In genomic region chr13:100402930-100403637, GRCm38 (mm10) we compare ENCODE assay signal across 9 mouse cellular contexts. TPM values are rescaled to one million over a fixed set of nuclear protein-coding genes. Genes with fewer than 3 reads are reported as not detected.
"Had no signal": no experiment of that assay in that cellular context is flagged by ENCODE, and none has a peak within 500 bp of the region (broad histone marks: within the 10 kb centered on the region; RNA-seq: fewer than 3 reads in every experiment).

No protein-coding gene starts in this region.

RNA-seq across cellular contexts. Expression of gene Naip1, which starts 49.6 kb away (rescaled TPM):
- total RNA-seq: megakaryocyte progenitor cell, adult 5-6 weeks; megakaryocyte-erythroid progenitor cell, adult 5-6 weeks had no signal
- polyA plus RNA-seq: liver, embryonic 13.5 days; liver, embryonic 15.5 days; lung, postnatal 0 days; midbrain, embryonic 10.5 days; midbrain, embryonic 12.5 days; midbrain, embryonic 14.5 days; midbrain, embryonic 16.5 days had no signal
